Mouse (Mus musculus): ENCODE results near the gene Endov. TPM values are rescaled to one million over a fixed set of nuclear protein-coding genes. Genes with fewer than 3 reads are reported as not detected.
A peak's percentile ranks its signal among the peaks of the same experiment; 100 is the strongest.

The Endov gene
- polyA plus RNA-seq, 1 experiment from 2014 or later = 10.8 TPM

DNA sequence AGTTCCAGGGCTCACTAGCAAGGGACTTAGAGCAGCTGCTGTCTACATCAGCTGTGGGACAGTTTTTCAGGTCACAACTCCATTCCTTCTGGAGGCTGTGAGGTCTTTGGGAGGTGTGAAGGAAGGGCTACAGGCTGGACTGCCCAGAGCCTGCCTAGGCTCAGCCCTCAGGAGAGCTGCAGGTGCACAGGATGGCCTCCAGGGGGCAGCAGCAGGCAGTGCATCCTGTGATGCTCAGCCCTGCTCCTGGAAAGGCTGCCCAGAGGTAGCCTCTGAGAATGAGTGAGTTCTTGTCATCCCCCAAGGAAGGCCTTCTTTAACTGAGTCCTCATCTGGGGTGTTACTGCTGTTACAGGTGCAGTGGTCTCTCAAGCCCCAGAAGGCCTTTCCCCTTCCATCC is 12.5 kb downstream of the Endov start:
- no peak for ATAC-seq (ENCODE audit: extremely low read depth, insufficient number of reproducible peaks, low FRiP score, low TSS enrichment)
- Histone ChIP-seq H3K4me1 (no peaks in the 10 kb centered on the region), H3K9ac (no peak overlapping the region), H3K27ac (replicated peaks) (no peak overlapping the region), H3K36me3 (peaks cover 92% of the 10 kb centered on the region), H3K27me3 (replicated peaks) (no peaks in the 10 kb centered on the region), H3K4me2 (no peak overlapping the region), H3K4me3 (no peak overlapping the region), H3K9me3 (no peaks in the 10 kb centered on the region)

DNA sequence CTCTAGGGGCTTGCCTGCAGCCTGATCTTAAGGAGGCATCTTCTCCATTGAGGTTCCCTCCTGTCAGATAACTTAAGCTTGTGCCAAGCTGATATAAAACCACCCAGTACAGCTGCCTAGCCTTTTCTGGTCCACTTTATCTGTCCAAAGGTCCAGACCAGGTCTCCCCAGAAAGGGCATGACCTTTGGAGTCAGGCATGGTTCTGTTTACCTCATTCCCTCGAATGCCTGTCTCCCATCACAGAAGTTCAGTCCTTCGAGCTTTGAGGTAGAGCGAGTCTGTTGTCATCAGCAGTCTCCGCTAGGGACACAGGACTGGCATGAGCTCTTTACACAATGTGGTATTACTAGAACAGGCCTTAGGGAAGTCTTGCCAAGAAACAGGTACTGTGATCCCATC is 15.2 kb downstream of the Endov start:
- H3K27me3 ChIP-seq (replicated peaks) = no peaks in the 10 kb centered on the region
- H3K36me3 ChIP-seq = peaks cover 72% of the 10 kb centered on the region
- no peak overlapping the region for H3K4me2 ChIP-seq
- no peaks in the 10 kb centered on the region for H3K4me1 ChIP-seq
- no peaks in the 10 kb centered on the region for H3K9me3 ChIP-seq
- no peak overlapping the region for H3K4me3 ChIP-seq
- WGBS = 76% methylated on average over 4 of the region's 4 CpGs
- no peak overlapping the region for H3K9ac ChIP-seq
- no peak overlapping the region for H3K27ac ChIP-seq (replicated peaks)
- ATAC-seq (ENCODE audit: extremely low read depth, insufficient number of reproducible peaks, low FRiP score, low TSS enrichment) = no peak

DNA sequence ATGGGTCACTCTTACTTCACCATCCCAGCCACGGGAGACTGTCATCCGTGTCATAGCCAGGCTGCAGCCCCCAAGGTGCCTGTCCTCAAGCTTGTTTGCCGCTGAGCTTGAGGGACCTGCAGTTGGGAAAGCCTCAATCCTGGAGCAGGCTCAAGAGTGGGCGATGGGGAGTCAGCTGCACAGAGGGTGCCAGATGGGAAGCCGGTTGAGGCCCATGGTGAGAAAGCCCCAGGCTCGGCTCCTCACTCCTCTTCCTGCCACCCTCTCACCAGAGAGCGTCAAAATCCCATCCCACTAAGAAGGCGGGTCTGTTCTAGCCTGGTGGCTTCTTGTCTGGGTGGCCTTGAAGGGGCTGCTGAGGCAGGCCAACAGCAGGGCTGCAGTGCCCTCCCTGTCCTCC is 16.6 kb downstream of the Endov start:
- WGBS = 70% methylated on average over 8 of the region's 8 CpGs
- H3K4me2 ChIP-seq = no peak overlapping the region
- no peak for ATAC-seq (ENCODE audit: extremely low read depth, insufficient number of reproducible peaks, low FRiP score, low TSS enrichment)
- 0 out of 2 replicates have a peak, but pooled peaks cover 6% of the 10 kb centered on the region for H3K27me3 ChIP-seq (replicated peaks)
- H3K27ac ChIP-seq (replicated peaks) = no peak overlapping the region
- H3K4me1 ChIP-seq = no peaks in the 10 kb centered on the region
- no peaks in the 10 kb centered on the region for H3K9me3 ChIP-seq
- peaks cover 58% of the 10 kb centered on the region for H3K36me3 ChIP-seq
- no peak overlapping the region for H3K9ac ChIP-seq
- no peak overlapping the region for H3K4me3 ChIP-seq

DNA sequence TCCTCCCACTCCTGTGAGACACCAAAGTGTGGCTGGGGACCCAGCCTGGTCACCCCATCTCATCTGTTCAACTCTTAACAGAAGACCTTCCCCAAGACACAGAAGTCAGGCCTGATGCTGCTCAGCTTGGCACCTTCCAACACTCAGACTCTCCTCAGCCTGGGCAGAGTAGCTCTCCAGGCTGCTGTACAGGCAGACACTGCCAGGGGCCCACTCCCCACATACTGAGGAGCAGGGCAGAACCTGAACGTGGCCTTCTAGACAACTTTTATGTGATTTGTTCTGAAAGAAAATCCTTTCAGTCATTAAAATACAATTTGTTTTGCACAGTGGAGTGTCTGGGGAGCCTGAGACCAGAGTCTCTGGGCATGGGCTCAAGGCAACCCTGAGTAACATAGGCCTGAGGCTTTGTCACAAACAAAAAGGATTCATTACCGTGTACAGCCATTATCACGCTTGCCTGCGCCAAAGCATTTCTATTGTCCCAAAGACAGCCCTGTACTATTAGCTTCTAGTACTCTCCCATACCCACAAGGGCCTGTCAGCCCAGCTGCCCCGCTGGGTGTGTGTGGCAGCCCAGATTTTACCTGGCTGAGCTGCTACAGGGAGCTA is 18.1 kb downstream of the Endov start:
- H3K27ac ChIP-seq (replicated peaks) = no peak overlapping the region
- H3K36me3 ChIP-seq = peaks cover 48% of the 10 kb centered on the region
- no peak overlapping the region for H3K4me2 ChIP-seq
- 72% methylated on average over 5 of the region's 5 CpGs for WGBS
- no peak overlapping the region for H3K9ac ChIP-seq
- no peak overlapping the region for H3K4me3 ChIP-seq
- no peaks in the 10 kb centered on the region for H3K4me1 ChIP-seq
- ATAC-seq (ENCODE audit: extremely low read depth, insufficient number of reproducible peaks, low FRiP score, low TSS enrichment) = 0 out of 2 replicates have a peak, but pooled peaks have one; percentile 17
- no peaks in the 10 kb centered on the region for H3K9me3 ChIP-seq
- peaks cover 21% of the 10 kb centered on the region for H3K27me3 ChIP-seq (replicated peaks)

DNA sequence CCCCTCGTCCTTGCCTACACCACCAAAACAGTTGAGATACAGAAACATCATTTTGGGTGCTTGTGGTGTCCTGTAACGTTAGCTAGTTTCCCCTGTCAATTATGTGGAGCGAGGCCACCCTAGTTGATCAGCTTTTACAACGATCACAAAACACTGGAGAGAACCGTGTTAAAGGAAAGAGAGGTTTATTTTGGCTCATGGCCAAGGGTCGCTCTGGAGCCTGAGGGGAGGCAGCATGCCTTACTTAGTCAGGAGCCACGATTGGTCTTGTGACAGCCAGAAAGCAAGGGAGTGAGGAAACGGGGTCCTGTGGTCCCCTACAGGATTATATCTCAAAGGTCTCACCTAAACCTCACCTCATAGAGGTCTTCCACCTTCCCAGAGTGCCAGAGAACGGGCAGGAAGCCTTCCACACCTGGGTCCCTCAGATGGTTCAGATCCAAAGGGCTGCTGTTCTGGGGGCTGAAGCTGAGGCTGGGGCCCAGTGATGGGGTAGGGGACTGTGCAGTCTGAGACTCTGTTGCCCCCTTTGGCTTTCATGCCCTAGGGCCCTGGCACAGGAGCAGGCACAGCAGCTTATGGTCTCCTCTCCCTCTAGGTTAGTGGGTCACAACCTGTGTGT is 22.0 kb downstream of the Endov start:
- Histone ChIP-seq H3K4me2 (no peak overlapping the region), H3K4me1 (peaks cover 7% of the 10 kb centered on the region; the same call in 1 of the 2 replicates), H3K9me3 (no peaks in the 10 kb centered on the region), H3K27me3 (replicated peaks) (peaks cover 55% of the 10 kb centered on the region), H3K36me3 (peaks cover 11% of the 10 kb centered on the region), H3K4me3 (no peak overlapping the region), H3K9ac (no peak overlapping the region), H3K27ac (replicated peaks) (no peak overlapping the region)
- 45% methylated on average over 9 of the region's 9 CpGs for WGBS
- no peak for ATAC-seq (ENCODE audit: extremely low read depth, insufficient number of reproducible peaks, low FRiP score, low TSS enrichment)

DNA sequence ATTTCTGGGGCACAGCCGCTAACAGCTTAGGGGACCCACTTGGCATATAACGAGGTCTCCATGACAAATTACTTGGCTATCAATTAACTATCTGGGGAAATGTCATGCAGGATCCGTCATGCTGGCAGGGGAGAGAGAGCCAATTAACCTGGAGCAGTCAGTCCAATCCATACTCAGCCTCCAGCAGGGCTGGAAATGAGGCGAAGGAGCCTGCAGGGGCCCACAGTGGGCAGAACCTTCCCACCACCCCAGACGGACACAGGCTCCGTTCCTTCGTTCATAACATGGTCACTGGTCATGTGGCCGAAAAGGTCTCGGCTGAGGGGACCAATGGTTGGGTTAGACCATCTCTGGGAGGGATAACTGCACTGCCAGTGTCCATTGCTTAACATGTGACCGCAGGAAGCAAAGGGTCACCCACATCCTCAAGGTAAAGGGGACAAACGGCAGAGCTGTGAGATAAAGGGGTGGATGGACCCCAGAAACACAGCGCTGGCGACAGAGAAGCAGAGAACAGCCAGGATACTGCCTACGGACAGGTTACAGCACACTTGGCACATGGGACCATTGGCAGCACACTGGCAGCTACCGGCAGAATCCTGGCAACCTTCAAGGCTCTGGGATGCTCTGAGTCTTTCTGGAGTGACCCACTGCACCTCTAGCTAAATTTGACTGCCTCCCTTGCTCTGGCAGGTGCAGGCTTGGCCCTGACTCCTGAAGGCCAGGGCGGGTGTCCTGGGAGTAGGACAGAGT is 23.1 kb downstream of the Endov start:
- Histone ChIP-seq H3K27me3 (replicated peaks) (peaks cover 57% of the 10 kb centered on the region), H3K9ac (no peak overlapping the region), H3K4me3 (peak overlapping the region; percentile 34), H3K4me1 (peaks cover 7% of the 10 kb centered on the region; the same call in 1 of the 2 replicates), H3K27ac (replicated peaks) (no peak overlapping the region), H3K9me3 (no peaks in the 10 kb centered on the region), H3K4me2 (peak overlapping the region; percentile 62), H3K36me3 (0 out of 2 replicates have a peak, but pooled peaks cover under 1% of the 10 kb centered on the region)
- WGBS = 52% methylated on average over 16 of the region's 16 CpGs
- no peak for ATAC-seq (ENCODE audit: extremely low read depth, insufficient number of reproducible peaks, low FRiP score, low TSS enrichment)

DNA sequence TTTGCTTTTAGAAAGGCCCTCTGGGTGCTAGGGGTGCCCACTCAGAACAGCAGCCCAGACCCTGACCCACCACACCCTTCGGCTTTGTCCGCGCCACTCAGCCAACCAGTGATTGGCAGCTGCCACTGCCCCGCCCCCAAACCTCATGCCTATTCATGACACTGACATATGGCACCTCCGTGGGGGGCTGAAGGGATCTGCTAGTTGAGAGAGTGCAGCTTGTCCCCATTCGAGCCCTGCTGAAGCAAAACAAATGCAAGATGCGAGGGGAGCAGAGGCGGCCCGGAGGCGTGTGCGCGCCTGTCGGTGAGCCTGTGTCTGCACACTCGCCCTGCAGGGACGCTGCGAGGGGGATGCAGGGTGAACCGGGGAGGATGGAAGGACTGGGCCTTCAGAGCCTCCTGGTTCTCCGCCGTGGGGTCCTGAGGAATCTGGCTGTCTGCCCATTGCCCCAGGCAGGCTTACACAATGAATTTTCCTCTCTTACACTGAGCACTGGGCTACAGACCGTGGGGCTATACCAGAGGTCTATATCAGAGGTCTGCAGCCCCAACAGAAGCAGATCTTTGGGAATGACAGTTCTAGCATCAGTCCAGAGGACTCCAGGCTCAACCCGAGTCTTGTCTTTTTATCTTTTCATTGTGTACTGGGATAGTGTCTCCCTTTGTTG is 24.0 kb downstream of the Endov start:
- Histone ChIP-seq H3K9me3 (no peaks in the 10 kb centered on the region), H3K4me2 (peak overlapping the region; percentile 62), H3K27ac (replicated peaks) (no peak overlapping the region), H3K27me3 (replicated peaks) (peaks cover 57% of the 10 kb centered on the region), H3K9ac (peak overlapping the region; percentile 50; the same call in 1 of the 2 replicates), H3K4me3 (peak overlapping the region; percentile 34), H3K4me1 (peaks cover 7% of the 10 kb centered on the region; the same call in 1 of the 2 replicates), H3K36me3 (no peaks in the 10 kb centered on the region)
- ATAC-seq (ENCODE audit: extremely low read depth, insufficient number of reproducible peaks, low FRiP score, low TSS enrichment) = no peak
- WGBS = 3% methylated on average over 21 of the region's 21 CpGs

DNA sequence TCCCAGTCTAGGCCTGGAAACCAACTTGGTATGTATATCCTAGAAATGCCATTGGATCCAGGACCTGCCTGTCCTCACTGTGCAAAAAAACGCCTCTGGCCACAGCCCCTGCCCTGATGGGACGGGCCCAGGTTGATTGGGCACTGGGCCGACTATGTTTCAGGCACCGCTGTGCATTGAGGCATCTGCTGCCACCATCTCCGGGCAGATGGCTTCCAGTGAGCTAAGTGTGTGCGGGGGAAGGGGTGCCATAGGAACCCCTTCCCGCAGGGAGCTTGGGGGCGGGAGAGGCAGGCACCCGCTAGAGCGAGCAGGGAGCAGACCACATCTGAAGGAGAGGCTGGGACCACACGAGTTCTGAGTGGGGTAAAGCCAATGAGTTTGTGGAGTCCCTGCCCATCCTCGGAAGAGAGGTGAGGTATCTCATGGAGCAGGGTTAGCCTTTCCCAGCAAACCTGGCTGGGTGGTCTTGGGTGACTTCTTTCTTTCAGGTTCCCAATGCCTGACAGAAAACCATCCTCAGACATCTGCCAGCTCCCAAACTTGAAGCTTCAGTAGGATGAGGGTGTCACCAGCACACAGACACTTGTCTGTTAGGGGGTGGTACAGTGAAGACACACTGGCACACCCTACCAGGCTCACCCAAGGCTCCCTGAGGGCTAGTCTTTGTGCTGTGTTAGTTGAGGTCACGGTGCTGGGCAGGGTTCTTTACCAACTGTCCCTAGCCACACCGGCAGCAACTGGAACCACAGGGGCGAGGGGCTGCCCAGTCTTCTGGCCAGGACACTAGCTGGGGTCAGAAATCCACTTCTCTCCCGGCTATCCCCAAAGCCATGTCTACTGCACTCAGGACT is 24.9 kb downstream of the Endov start:
- no peak overlapping the region for H3K9ac ChIP-seq
- no peak overlapping the region for H3K4me2 ChIP-seq
- H3K27ac ChIP-seq (replicated peaks) = no peak overlapping the region
- peaks cover 57% of the 10 kb centered on the region for H3K27me3 ChIP-seq (replicated peaks)
- no peaks in the 10 kb centered on the region for H3K36me3 ChIP-seq
- H3K4me3 ChIP-seq = no peak overlapping the region
- no peak for ATAC-seq (ENCODE audit: extremely low read depth, insufficient number of reproducible peaks, low FRiP score, low TSS enrichment)
- H3K9me3 ChIP-seq = no peaks in the 10 kb centered on the region
- H3K4me1 ChIP-seq = peaks cover 7% of the 10 kb centered on the region; the same call in 1 of the 2 replicates
- 64% methylated on average over 16 of the region's 16 CpGs for WGBS

DNA sequence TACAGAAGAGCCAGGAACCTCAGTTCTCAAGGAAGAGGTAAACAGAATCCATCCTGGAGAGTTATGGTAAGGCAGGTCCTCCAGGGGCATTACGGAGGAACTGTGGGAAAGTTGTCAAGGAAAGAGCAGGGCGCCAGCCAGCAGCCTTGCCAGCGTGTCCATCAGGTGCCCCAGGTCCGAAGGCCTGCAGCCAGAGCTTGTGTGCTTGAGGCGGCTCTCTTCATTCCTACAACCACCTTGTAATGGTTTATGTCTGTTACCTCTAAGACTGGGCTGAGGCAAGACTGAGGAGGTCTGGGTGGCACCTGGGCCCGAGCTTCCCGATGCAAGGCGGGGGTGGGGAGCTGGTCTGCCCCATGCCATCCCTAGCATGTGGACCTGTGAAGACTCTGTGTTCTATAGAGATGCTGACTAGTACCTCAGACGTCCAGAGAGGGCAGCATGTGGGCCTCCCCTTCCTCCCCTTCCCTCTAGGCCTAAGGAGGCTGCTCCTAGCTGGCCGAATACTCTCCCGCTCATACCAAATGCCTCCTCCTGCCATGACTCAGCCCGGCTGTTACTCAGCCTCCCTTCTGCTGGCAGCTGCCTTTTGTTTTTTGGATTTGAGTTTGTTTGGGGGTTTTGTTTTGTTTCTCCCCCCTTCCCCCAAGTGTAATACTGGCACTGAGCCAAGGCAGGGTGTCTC is 25.7 kb downstream of the Endov start:
- no peak for ATAC-seq (ENCODE audit: extremely low read depth, insufficient number of reproducible peaks, low FRiP score, low TSS enrichment)
- H3K9ac ChIP-seq = no peak overlapping the region
- peaks cover 7% of the 10 kb centered on the region; the same call in 1 of the 2 replicates for H3K4me1 ChIP-seq
- 64% methylated on average over 12 of the region's 12 CpGs for WGBS
- peaks cover 57% of the 10 kb centered on the region for H3K27me3 ChIP-seq (replicated peaks)
- no peak overlapping the region for H3K27ac ChIP-seq (replicated peaks)
- no peaks in the 10 kb centered on the region for H3K36me3 ChIP-seq
- H3K4me3 ChIP-seq = no peak overlapping the region
- H3K4me2 ChIP-seq = no peak overlapping the region
- no peaks in the 10 kb centered on the region for H3K9me3 ChIP-seq

DNA sequence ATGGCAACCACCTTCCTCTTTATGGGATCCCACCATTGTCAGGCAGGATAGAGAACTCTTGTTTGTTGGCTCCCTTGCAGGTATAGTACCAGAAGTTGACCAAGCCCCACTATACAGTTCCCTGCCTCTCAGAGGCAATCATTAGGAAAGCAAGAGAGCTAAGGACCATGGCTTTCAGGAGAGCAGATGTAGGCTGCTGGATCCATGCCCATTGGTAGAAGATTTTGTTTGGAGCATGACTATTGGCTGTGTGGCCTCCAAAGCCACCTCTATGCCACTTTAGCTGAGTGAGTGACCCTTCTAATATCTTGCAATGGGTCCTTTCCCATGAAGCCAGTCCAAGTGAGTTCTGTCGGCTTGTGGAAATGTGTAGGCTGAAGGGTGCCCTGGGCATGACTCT is 28.2 kb downstream of the Endov start:
- no peak overlapping the region for H3K9ac ChIP-seq
- H3K4me2 ChIP-seq = no peak overlapping the region
- no peak for ATAC-seq (ENCODE audit: extremely low read depth, insufficient number of reproducible peaks, low FRiP score, low TSS enrichment)
- H3K36me3 ChIP-seq = no peaks in the 10 kb centered on the region
- H3K9me3 ChIP-seq = no peaks in the 10 kb centered on the region
- 83% methylated on average over 1 of the region's 1 CpGs for WGBS
- H3K4me3 ChIP-seq = no peak overlapping the region
- no peak overlapping the region for H3K27ac ChIP-seq (replicated peaks)
- H3K4me1 ChIP-seq = peaks cover 7% of the 10 kb centered on the region; the same call in 1 of the 2 replicates
- H3K27me3 ChIP-seq (replicated peaks) = peaks cover 35% of the 10 kb centered on the region
